Mouse (Mus musculus): ENCODE results near the gene Acat1. TPM values are rescaled to one million over a fixed set of nuclear protein-coding genes. Genes with fewer than 3 reads are reported as not detected.

The Acat1 gene
- polyA plus RNA-seq, 1 experiment from 2014 or later: 60.3 TPM

DNA sequence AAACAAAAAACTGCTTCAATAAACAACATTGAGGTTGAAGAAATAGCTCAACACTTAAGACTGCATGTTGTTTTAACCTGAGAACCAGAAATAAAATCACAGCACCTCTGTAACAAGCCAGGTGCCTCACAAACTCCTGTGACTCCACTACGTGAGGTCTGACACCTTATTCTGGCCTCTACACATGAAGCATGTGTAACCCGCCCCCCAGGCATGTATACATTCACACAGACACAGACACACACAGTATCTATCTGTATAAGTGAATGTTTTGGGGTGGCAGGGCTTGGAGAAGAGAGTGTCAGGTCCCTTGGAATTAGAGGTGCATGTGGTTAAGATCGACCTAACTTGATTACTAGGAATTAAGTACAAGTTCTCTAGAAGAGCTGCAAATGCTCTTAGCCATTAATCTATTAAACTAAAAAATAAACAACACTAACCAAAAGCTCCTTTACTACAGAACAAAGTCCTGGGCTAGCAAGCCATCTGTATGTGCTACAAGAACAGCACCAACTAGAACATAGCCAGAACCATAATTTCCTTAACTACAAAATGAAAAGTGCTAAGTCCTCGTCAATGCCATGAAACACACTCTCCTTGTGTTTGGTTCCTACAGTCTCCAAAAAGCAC, 13.1 kb downstream of the Acat1 start:
- no peaks in the 10 kb centered on the region for H3K9me3 ChIP-seq
- no peak for ATAC-seq (ENCODE audit: low FRiP score, low read depth)
- peaks cover 6% of the 10 kb centered on the region for H3K36me3 ChIP-seq
- no peak overlapping the region for H3K4me2 ChIP-seq (replicated peaks)
- H3K4me1 ChIP-seq: no peaks in the 10 kb centered on the region
- H3K4me3 ChIP-seq: no peak overlapping the region
- 89% methylated on average over 4 of the region's 4 CpGs for WGBS
- no peak overlapping the region for H3K9ac ChIP-seq (replicated peaks)
- H3K27me3 ChIP-seq: no peaks in the 10 kb centered on the region
- H3K27ac ChIP-seq (replicated peaks): no peak overlapping the region

DNA sequence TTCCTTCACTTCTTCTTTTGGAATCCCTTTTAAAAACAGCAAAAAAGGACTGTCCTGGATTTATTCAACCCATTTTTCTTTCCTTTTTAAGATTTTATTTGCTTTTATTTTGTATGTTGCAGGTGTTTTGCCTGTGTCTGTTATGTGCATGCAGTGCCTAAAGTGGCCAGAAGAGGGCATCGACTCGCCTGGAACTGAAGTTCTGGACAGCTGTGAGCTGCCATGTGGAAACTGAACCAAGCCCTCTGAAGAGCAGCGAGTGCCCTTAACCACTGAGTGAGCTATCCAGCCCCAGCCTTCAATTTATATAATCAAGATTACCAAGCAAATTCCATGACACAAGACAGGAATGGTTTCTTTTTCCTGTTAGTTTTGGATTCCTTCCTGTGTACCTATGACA, 15.4 kb downstream of the Acat1 start:
- H3K36me3 ChIP-seq: peaks cover 6% of the 10 kb centered on the region
- H3K4me2 ChIP-seq (replicated peaks): no peak overlapping the region
- H3K27ac ChIP-seq (replicated peaks): no peak overlapping the region
- no peaks in the 10 kb centered on the region for H3K9me3 ChIP-seq
- 14% methylated on average over 3 of the region's 3 CpGs for WGBS
- no peak overlapping the region for H3K4me3 ChIP-seq
- no peak for ATAC-seq (ENCODE audit: low FRiP score, low read depth)
- no peak overlapping the region for H3K9ac ChIP-seq (replicated peaks)
- H3K27me3 ChIP-seq: no peaks in the 10 kb centered on the region
- no peaks in the 10 kb centered on the region for H3K4me1 ChIP-seq

DNA sequence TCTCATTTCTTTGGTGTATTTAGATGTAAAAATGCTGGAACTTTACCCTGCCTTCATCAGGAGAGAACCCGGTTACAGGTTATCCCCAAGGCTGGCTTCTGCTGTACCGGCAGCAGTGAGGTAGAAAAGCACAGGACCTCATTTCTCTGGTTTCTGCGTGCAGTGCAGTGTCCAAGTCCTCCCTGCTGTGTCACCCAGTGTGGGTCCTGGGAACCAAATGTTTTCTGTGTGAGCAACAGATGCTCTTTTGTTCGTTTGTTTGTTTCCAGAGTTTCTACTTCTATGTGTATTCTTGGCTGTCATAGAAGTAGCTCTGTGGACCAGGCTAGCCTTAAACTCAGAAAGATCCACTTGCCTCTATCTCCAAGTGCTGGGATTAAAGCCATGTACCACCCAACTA, 28.3 kb downstream of the Acat1 start:
- Histone ChIP-seq H3K36me3 (peaks cover 58% of the 10 kb centered on the region), H3K4me1 (no peaks in the 10 kb centered on the region), H3K9me3 (no peaks in the 10 kb centered on the region), H3K4me2 (replicated peaks) (no peak overlapping the region), H3K27me3 (no peaks in the 10 kb centered on the region), H3K9ac (replicated peaks) (no peak overlapping the region), H3K4me3 (no peak overlapping the region), H3K27ac (replicated peaks) (no peak overlapping the region)
- WGBS: 93% methylated on average over 4 of the region's 4 CpGs
- ATAC-seq (ENCODE audit: low FRiP score, low read depth): no peak

DNA sequence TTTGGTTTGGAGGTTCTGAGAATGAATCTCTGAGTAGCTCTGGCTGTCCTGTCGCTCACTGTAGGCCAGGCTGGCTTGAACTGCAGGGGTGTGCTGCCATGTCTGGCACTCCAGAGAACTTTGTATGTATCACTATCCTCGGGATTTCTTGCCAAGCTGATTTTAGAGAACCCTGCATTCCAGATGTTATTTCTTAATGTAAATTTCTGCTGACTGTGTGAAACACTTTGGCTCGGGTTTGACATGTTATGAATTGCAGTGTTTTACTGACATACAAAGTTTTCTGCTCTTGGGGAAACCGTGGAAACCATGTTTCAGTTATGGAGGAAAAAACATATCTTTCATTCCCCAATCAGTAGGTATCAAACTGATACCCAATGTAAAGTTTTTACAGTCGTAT, 34.5 kb downstream of the Acat1 start:
- H3K4me2 ChIP-seq (replicated peaks): no peak overlapping the region
- no peaks in the 10 kb centered on the region for H3K4me1 ChIP-seq
- H3K36me3 ChIP-seq: peaks cover 50% of the 10 kb centered on the region
- H3K4me3 ChIP-seq: no peak overlapping the region
- ATAC-seq (ENCODE audit: low FRiP score, low read depth): no peak
- no peaks in the 10 kb centered on the region for H3K9me3 ChIP-seq
- no peak overlapping the region for H3K9ac ChIP-seq (replicated peaks)
- no peak overlapping the region for H3K27ac ChIP-seq (replicated peaks)
- no peaks in the 10 kb centered on the region for H3K27me3 ChIP-seq
- 88% methylated on average over 5 of the region's 5 CpGs for WGBS

DNA sequence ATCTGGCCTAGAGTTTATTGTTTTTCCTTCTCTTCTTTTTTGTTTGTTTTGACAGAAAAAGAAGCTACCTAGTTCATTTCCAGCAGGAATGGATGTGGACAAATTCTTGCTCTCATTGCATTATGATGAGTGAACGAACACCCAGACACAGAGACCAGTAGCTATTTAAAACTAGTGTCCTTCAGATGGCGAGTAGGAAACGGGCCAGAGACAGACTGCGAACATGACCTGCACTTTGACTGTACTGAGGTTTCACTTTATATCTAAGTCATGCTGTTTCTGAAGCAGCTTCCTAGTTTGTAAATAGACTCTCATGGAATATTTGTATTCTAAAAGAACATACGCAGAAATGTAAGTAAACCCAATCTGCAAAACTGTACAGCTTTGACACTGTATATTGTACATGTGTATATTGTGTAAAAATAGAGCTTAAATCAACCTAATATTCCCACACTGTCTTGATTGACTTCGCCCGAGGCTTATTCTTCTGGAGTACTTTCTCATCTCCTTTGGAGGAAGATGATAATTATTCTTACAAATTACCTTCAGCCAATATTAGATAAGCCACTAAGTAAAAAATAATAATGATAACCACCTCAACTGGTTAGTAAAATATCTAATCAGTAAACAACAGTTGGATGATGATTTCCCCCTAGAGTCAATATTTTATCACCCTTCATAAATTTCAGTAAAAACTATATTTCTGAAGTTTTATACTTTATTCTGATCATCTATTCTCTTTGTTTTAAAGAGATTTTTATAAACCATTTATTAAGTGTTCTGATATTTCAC, 37.5 kb downstream of the Acat1 start:
- H3K36me3 ChIP-seq: peaks cover 53% of the 10 kb centered on the region
- 94% methylated on average over 7 of the region's 7 CpGs for WGBS

DNA sequence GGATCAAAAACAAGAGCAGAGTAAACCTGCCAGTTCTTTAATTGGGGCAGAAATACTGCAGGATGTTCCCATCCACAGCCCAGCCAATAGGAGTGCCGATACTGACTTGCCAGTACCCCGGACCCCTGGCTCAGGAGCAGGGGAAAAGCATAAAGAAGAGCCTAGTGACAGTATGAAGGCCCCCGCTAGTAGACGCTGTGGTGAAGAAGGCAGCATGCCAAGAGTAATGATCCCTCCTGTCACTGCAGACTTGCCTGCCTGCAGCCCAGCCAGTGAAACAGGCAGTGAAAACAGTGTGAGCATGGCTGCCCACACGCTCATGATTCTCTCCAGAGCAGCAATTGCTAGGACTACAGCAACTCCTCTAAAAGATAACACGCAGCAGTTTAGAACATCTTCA, 39.5 kb downstream of the Acat1 start:
- Histone ChIP-seq H3K4me1 (no peaks in the 10 kb centered on the region), H3K4me2 (replicated peaks) (no peak overlapping the region), H3K9ac (replicated peaks) (no peak overlapping the region), H3K27me3 (no peaks in the 10 kb centered on the region), H3K9me3 (no peaks in the 10 kb centered on the region), H3K27ac (replicated peaks) (no peak overlapping the region), H3K4me3 (no peak overlapping the region), H3K36me3 (peaks cover 63% of the 10 kb centered on the region)
- 90% methylated on average over 6 of the region's 6 CpGs for WGBS
- no peak for ATAC-seq (ENCODE audit: low FRiP score, low read depth)

More for the DNA sequence above, 37.5 kb downstream of the Acat1 start:
- Histone ChIP-seq H3K27me3 (no peaks in the 10 kb centered on the region), H3K9me3 (no peaks in the 10 kb centered on the region), H3K4me1 (no peaks in the 10 kb centered on the region), H3K27ac (replicated peaks) (no peak overlapping the region), H3K9ac (replicated peaks) (no peak overlapping the region), H3K4me3 (no peak overlapping the region), H3K4me2 (replicated peaks) (no peak overlapping the region)
- no peak for ATAC-seq (ENCODE audit: low FRiP score, low read depth)

DNA sequence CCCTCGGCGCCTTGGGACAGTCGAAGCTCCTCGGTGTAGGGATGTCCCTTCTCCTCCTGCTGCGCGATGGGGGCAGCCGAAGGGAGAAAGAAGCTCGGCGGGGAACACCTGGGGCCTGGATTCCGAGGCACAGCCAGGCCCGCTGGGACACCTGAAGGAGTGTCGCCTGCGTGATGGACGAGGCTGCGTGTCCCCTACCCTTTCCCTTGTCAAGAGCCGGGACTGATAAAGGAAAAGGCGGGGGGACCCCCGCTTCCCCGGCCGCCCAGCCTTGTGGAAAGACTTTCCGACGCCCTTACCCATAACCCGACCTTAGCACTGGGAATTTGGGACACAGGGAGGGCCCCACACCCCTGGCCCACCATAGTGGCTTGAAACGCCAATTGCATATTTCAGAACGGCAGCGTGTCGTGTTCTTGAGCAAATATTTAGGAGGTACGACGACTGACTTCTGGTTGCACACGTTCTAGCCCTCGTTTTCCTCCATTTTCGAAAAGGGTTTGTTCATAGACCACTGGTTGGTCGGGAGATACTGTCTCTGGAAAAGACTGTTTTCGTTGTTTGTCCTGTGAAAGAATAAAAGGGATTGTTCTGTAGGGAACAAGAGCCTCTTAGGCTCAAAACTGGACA, 72.7 kb downstream of the Acat1 start:
- Histone ChIP-seq H3K4me3 (peak overlapping the region; percentile 90), H3K36me3 (no peaks in the 10 kb centered on the region), H3K27ac (replicated peaks) (peak overlapping the region; percentile 88), H3K4me2 (replicated peaks) (peak overlapping the region; percentile 94), H3K9me3 (no peaks in the 10 kb centered on the region), H3K9ac (replicated peaks) (peak overlapping the region; percentile 89), H3K4me1 (peaks cover 28% of the 10 kb centered on the region), H3K27me3 (no peaks in the 10 kb centered on the region)
- under 1% methylated on average over 32 of the region's 34 CpGs for WGBS
- ATAC-seq (ENCODE audit: low FRiP score, low read depth): no peak

DNA sequence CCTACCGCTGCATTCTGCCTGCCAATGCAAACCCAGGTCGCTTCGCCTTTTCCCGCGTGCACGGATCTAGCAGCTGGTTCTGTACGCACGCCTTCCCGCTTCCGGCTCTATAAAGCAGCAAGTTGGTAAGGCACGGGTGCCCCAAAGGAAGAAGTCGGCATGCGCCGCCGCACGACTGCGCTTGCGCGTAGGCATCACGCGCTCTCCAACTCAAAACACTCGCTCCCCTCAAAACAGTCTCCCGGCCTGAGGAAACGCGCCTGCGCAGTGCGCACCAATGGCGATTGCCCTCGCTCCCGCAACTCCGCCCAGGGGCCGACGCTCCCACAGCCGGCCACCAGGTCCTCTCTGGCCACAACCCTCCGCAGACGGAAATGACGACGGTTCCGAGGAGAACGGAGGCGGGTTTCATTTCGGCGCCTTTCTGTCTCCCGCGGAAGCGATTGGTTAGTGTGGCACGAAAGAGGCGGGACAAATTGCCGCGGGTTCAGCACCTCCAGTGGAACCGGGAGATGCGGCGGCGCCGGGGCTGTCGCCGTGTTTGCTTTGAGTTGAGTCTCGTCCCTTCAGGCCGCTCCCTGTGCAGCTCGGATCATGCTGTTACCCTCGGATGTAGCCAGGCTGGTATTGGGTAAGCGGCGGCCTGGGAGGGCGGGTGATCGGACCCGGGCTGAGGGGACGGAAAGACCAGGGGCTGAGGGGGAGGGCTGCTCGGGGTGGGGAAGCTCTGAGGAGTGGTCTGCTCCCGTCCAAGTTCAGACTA, 73.4 kb downstream of the Acat1 start, which contains the start of the genes Atm and Npat:
Gene Atm (minus strand): TSS at position 183 of the 763 bp plus-strand sequence.
Gene Npat (plus strand): TSS at position 490 of the 763 bp plus-strand sequence.
- H3K9me3 ChIP-seq: no peaks in the 10 kb centered on the region
- peaks cover 3% of the 10 kb centered on the region; the same call in 1 of the 2 replicates for H3K36me3 ChIP-seq
- WGBS: under 1% methylated on average over 69 of the region's 69 CpGs
- ATAC-seq (ENCODE audit: low FRiP score, low read depth): peak; percentile 99
- H3K9ac ChIP-seq (replicated peaks): peak within 1 kb of the TSS; percentile 89
- peak within 1 kb of the TSS; percentile 94 for H3K4me2 ChIP-seq (replicated peaks)
- peak within 1 kb of the TSS; percentile 88 for H3K27ac ChIP-seq (replicated peaks)
- H3K27me3 ChIP-seq: no peaks in the 10 kb centered on the region
- H3K4me3 ChIP-seq: peak within 1 kb of the TSS; percentile 90
- peaks cover 28% of the 10 kb centered on the region for H3K4me1 ChIP-seq

DNA sequence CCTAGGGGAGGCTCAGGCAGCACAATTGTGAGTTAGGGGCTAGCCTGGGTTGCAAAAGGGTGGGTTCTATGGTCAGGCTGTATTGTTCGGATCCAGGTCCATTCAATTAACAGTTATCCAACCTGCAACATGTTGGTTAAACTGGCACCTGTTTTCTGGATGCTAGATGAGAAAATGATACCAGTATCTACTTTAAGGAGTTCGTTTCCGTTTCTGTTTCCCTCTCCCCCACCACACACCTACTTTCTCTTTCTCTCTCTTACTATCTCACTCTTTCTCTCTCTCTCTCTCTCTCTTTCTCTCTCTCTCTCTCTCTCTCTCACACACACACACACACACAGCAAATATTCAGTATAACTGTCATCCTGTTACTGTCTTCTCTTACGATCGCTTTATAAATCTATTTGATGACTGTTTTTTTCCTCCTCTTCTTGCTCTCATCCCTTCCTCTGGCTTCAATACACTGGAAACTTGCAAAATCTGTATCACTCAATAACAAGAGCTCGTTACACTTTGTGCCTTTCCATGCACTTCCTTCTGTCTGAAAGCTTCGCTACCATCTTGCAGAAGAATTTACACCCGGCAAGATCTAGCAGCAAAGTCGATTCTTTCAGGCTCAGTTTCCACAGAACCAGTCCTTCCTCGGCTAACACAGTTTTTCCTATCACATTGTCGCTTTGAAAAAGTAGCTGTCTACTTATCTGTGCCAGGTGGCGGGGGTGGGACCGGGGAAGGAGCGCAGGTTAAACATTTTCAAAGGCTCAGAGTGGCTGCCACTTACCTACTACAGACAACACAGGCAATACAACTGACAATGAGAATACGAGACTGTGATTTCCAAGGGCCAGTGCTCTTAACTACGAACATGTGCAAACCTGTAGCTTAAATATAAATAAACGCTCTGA, 74.5 kb downstream of the Acat1 start:
- Histone ChIP-seq H3K4me1 (peaks cover 28% of the 10 kb centered on the region), H3K9ac (replicated peaks) (peak overlapping the region; percentile 66), H3K9me3 (no peaks in the 10 kb centered on the region), H3K27me3 (no peaks in the 10 kb centered on the region), H3K4me2 (replicated peaks) (peak overlapping the region; percentile 88), H3K4me3 (peak overlapping the region; percentile 90), H3K27ac (replicated peaks) (peak overlapping the region; percentile 81), H3K36me3 (peaks cover 12% of the 10 kb centered on the region)
- WGBS: 24% methylated on average over 17 of the region's 17 CpGs
- no peak for ATAC-seq (ENCODE audit: low FRiP score, low read depth)

Data from midbrain, embryonic 12.5 days (tissue).